Mouse (Mus musculus): ENCODE measurements around the gene Ephx4. TPM values are rescaled to one million over a fixed set of nuclear protein-coding genes. Genes with fewer than 3 reads are reported as not detected.
A peak's percentile ranks its signal among the peaks of the same experiment; 100 is the strongest.

The Ephx4 gene
- polyA plus RNA-seq, 1 experiment = 72.8 TPM

- DNase-seq (ENCODE audit: extremely low spot score in 1 of 2, low spot score in 1 of 2) = no peak
Observed at GRCm38 (mm10) chr5:107431249-107431648, 28.7 kb downstream of the Ephx4 start, which contains the start of gene Lpcat2b. TSS of gene Lpcat2b (plus strand) at chr5:107431549.

GRCm38 (mm10) chr5:107434001-107434400 is 31.5 kb downstream of the Ephx4 start:
- DNase-seq (ENCODE audit: extremely low spot score in 1 of 2, low spot score in 1 of 2) = peak in 1 of 2 experiments; percentile 69

GRCm38 (mm10) chr5:107436185-107436584 is 33.6 kb downstream of the Ephx4 start:
- no peak for DNase-seq (ENCODE audit: extremely low spot score in 1 of 2, low spot score in 1 of 2)

- no peak for DNase-seq (ENCODE audit: extremely low spot score in 1 of 2, low spot score in 1 of 2)
Observed at GRCm38 (mm10) chr5:107436587-107437209, 34.2 kb downstream of the Ephx4 start.

- DNase-seq (ENCODE audit: extremely low spot score in 1 of 2, low spot score in 1 of 2) = peak; percentile 78 to 93
Observed at GRCm38 (mm10) chr5:107437464-107438281, 35.1 kb downstream of the Ephx4 start, which contains the start of gene Btbd8. TSS of gene Btbd8 (plus strand) at chr5:107437997.

GRCm38 (mm10) chr5:107438353-107438752 is 35.8 kb downstream of the Ephx4 start:
- no peak for DNase-seq (ENCODE audit: extremely low spot score in 1 of 2, low spot score in 1 of 2)

GRCm38 (mm10) chr5:107441881-107442280 is 39.3 kb downstream of the Ephx4 start:
- DNase-seq (ENCODE audit: extremely low spot score in 1 of 2, low spot score in 1 of 2) = peak in 1 of 2 experiments; percentile 44

GRCm38 (mm10) chr5:107444251-107444650 is 41.7 kb downstream of the Ephx4 start:
- DNase-seq (ENCODE audit: extremely low spot score in 1 of 2, low spot score in 1 of 2) = no peak

- DNase-seq (ENCODE audit: extremely low spot score in 1 of 2, low spot score in 1 of 2) = no peak
Observed at GRCm38 (mm10) chr5:107447977-107448376, 45.4 kb downstream of the Ephx4 start.

GRCm38 (mm10) chr5:107448784-107449183 is 46.2 kb downstream of the Ephx4 start:
- DNase-seq (ENCODE audit: extremely low spot score in 1 of 2, low spot score in 1 of 2) = peak; percentile 41 to 52

GRCm38 (mm10) chr5:107449620-107450019 is 47.1 kb downstream of the Ephx4 start:
- no peak for DNase-seq (ENCODE audit: extremely low spot score in 1 of 2, low spot score in 1 of 2)

- DNase-seq (ENCODE audit: extremely low spot score in 1 of 2, low spot score in 1 of 2) = peak; percentile 29 to 60
Observed at GRCm38 (mm10) chr5:107450299-107450698, 47.8 kb downstream of the Ephx4 start.

GRCm38 (mm10) chr5:107462147-107463076 is 59.9 kb downstream of the Ephx4 start:
- DNase-seq (ENCODE audit: extremely low spot score in 1 of 2, low spot score in 1 of 2) = no peak

- DNase-seq (ENCODE audit: extremely low spot score in 1 of 2, low spot score in 1 of 2) = peak in 1 of 2 experiments; percentile 36
Observed at GRCm38 (mm10) chr5:107466501-107466900, 64.0 kb downstream of the Ephx4 start.

GRCm38 (mm10) chr5:107467098-107467497 is 64.6 kb downstream of the Ephx4 start:
- no peak for DNase-seq (ENCODE audit: extremely low spot score in 1 of 2, low spot score in 1 of 2)

GRCm38 (mm10) chr5:107470600-107471329 is 68.2 kb downstream of the Ephx4 start:
- no peak for DNase-seq (ENCODE audit: extremely low spot score in 1 of 2, low spot score in 1 of 2)
